Mouse (Mus musculus) heart, adult 2 months (tissue): ENCODE measurements around the gene Mocs1. TPM values are rescaled to one million over a fixed set of nuclear protein-coding genes. Genes with fewer than 3 reads are reported as not detected.
"Not testable (repeated sequence)": the region's sequence is repeated elsewhere in the genome, so short reads cannot be mapped to it uniquely, and the experiment has no call there.

ENCODE experiments used
- DNase-seq, 2 experiments: peaks; one replicate each; pipeline ENCODE4 v3.0.0; 2021
- H3K27ac ChIP-seq: fragments of 200-600 bp; 2 replicates; pipeline ENCODE4 v1.8.1; 2022
- H3K27me3 ChIP-seq: fragments of 200-500 bp; 2 replicates; pipeline ENCODE4 v1.6.1; 2012; ENCODE audit warnings: mild to moderate bottlenecking, low read length, inconsistent platforms, mixed read lengths; ENCODE audit not compliant: control insufficient read depth, insufficient read depth
- H3K36me3 ChIP-seq: fragments of 200-500 bp; 2 replicates; pipeline ENCODE4 v1.6.1; 2012; ENCODE audit warnings: low read length, inconsistent platforms; ENCODE audit not compliant: control insufficient read depth, insufficient read depth
- H3K4me1 ChIP-seq: fragments of 200-500 bp; 2 replicates; pipeline ENCODE4 v1.6.1; 2011; ENCODE audit warnings: low read length; ENCODE audit not compliant: control insufficient read depth, insufficient read depth
- H3K4me3 ChIP-seq: fragments of 200-600 bp; 2 replicates; pipeline ENCODE4 v1.8.1; 2022
- H3K79me2 ChIP-seq: fragments of 200-500 bp; replicated peaks from 2 replicates; pipeline ENCODE4 v1.6.1; 2012; ENCODE audit warnings: mild to moderate bottlenecking, inconsistent platforms, low read length, moderate library complexity, mixed read lengths; ENCODE audit not compliant: control insufficient read depth, insufficient read depth
- H3K9ac ChIP-seq: fragments of 200-500 bp; 2 replicates; pipeline ENCODE4 v1.6.1; 2012; ENCODE audit warnings: low read depth, mild to moderate bottlenecking, control low read depth, inconsistent platforms, low read length, mixed read lengths
- CTCF ChIP-seq: fragments of 200-600 bp; IDR thresholded peaks from 2 replicates; pipeline ENCODE4 v1.8.1; 2022; ENCODE audit warnings: antibody characterized with exemption, mild to moderate bottlenecking, moderate library complexity
- EP300 ChIP-seq: fragments of 200-500 bp; IDR thresholded peaks from 2 replicates; pipeline ENCODE4 v1.6.1; 2011; ENCODE audit warnings: low read depth, low read length, control low read depth; ENCODE audit not compliant: insufficient read depth
- POLR2A ChIP-seq: fragments of 200-500 bp; IDR thresholded peaks from 2 replicates; pipeline ENCODE4 v1.6.1; 2011; ENCODE audit warnings: mild to moderate bottlenecking, low read depth, low read length, control low read depth; ENCODE audit not compliant: insufficient read depth
- WGBS: fragments of 180-500 bp; shearing (Covaris S2); methylation state at CpG from one replicate; pipeline ENCODE4 v1.1.7; 2018; 5-methylcytosine and 5-hydroxymethylcytosine counted together
- intact Hi-C: fragments of 180-260 bp; cut with DNase I; formaldehyde crosslinking; loops from one replicate; pipeline ENCODE4 v1.15.1; 2025
- polyA plus RNA-seq: library from polyadenylated mRNA; depleted of rRNA; stranded (reverse); fragments of >200 nt; gene quantifications from 2 replicates; pipeline ENCODE4 v1.2.3, GENCODE M21; 2012
- total RNA-seq, 2 experiments: library from RNA; stranded (reverse); gene quantifications; 2 replicates each; pipeline ENCODE4 v1.2.3; 2021

Mocs1 gene
- total and polyA plus RNA-seq, 3 experiments: 13.4 to 20.9 (median 19.2) TPM

GRCm38 (mm10) chr17:49439706-49440105 lies 11.5 kb downstream of the Mocs1 start:
- Histone ChIP-seq H3K4me3 (no peak overlapping the region), H3K79me2 (no peaks in the 10 kb centered on the region), H3K27me3 (no peaks in the 10 kb centered on the region), H3K36me3 (no peaks in the 10 kb centered on the region), H3K27ac (no peak overlapping the region), H3K9ac (no peak overlapping the region), H3K4me1 (no peaks in the 10 kb centered on the region)
- WGBS: 88% methylated on average over 4 of the region's 4 CpGs
- TF ChIP-seq EP300 (no peak), POLR2A (no peak), CTCF (no peak)
- intact Hi-C loops: no loop called here
- DNase-seq: peak in 1 of 2 experiments; percentile 9

- Histone ChIP-seq H3K36me3 (no peaks in the 10 kb centered on the region), H3K9ac (no peak overlapping the region), H3K4me1 (no peaks in the 10 kb centered on the region), H3K79me2 (no peaks in the 10 kb centered on the region), H3K27ac (no peak overlapping the region), H3K4me3 (no peak overlapping the region), H3K27me3 (no peaks in the 10 kb centered on the region)
- intact Hi-C loops: no loop called here
- no peak for TF ChIP-seq EP300
- TF ChIP-seq CTCF: no peak
- TF ChIP-seq POLR2A: no peak
- WGBS: 83% methylated on average over 14 of the region's 14 CpGs
- DNase-seq: peak in 1 of 2 experiments; percentile 10
Observed at GRCm38 (mm10) chr17:49440331-49441130, 12.4 kb downstream of the Mocs1 start.

- WGBS: 75% methylated on average over 3 of the region's 3 CpGs
- H3K4me1 ChIP-seq, H3K27ac ChIP-seq, intact Hi-C loops, H3K9ac ChIP-seq, H3K4me3 ChIP-seq, H3K36me3 ChIP-seq, H3K79me2 ChIP-seq, H3K27me3 ChIP-seq: not testable (repeated sequence)
- DNase-seq: peak in 1 of 2 experiments; percentile 15
Observed at GRCm38 (mm10) chr17:49442841-49443240, 14.7 kb downstream of the Mocs1 start.

GRCm38 (mm10) chr17:49448570-49449229 lies 20.5 kb downstream of the Mocs1 start:
- H3K4me1 ChIP-seq: 0 out of 2 replicates have a peak, but pooled peaks cover 2% of the 10 kb centered on the region
- no peak for DNase-seq
- no peaks in the 10 kb centered on the region for H3K27me3 ChIP-seq
- intact Hi-C loops: no loop called here
- no peaks in the 10 kb centered on the region for H3K36me3 ChIP-seq
- TF ChIP-seq POLR2A (no peak), CTCF (no peak), EP300 (no peak)
- no peak overlapping the region for H3K9ac ChIP-seq
- no peaks in the 10 kb centered on the region for H3K79me2 ChIP-seq
- no peak overlapping the region for H3K4me3 ChIP-seq
- no peak overlapping the region for H3K27ac ChIP-seq
- 56% methylated on average over 9 of the region's 9 CpGs for WGBS

GRCm38 (mm10) chr17:49449230-49449608 lies 21.1 kb downstream of the Mocs1 start:
- Histone ChIP-seq H3K36me3 (no peaks in the 10 kb centered on the region), H3K4me1 (0 out of 2 replicates have a peak, but pooled peaks cover 2% of the 10 kb centered on the region), H3K27me3 (no peaks in the 10 kb centered on the region), H3K27ac (no peak overlapping the region), H3K9ac (no peak overlapping the region), H3K79me2 (no peaks in the 10 kb centered on the region), H3K4me3 (no peak overlapping the region)
- TF ChIP-seq CTCF (no peak), EP300 (no peak), POLR2A (no peak)
- WGBS: 87% methylated on average over 8 of the region's 8 CpGs
- intact Hi-C loops: no loop called here
- no peak for DNase-seq

- no peaks in the 10 kb centered on the region for H3K27me3 ChIP-seq
Observed at GRCm38 (mm10) chr17:49450922-49451321, 22.8 kb downstream of the Mocs1 start.

More at GRCm38 (mm10) chr17:49450922-49451321, 22.8 kb downstream of the Mocs1 start:
- Histone ChIP-seq H3K36me3 (no peaks in the 10 kb centered on the region), H3K79me2 (no peaks in the 10 kb centered on the region), H3K4me3 (no peak overlapping the region), H3K27ac (no peak overlapping the region), H3K9ac (no peak overlapping the region), H3K4me1 (0 out of 2 replicates have a peak, but pooled peaks cover 2% of the 10 kb centered on the region)
- TF ChIP-seq CTCF (no peak), POLR2A (no peak), EP300 (no peak)
- intact Hi-C loops: no loop called here
- 57% methylated on average over 6 of the region's 6 CpGs for WGBS
- no peak for DNase-seq
